Mouse (Mus musculus) heart, embryonic 12.5 days (tissue): ENCODE measurements around the gene Pga5. TPM values are rescaled to one million over a fixed set of nuclear protein-coding genes. Genes with fewer than 3 reads are reported as not detected.
A peak's percentile ranks its signal among the peaks of the same experiment; 100 is the strongest.

Experiments used
- ATAC-seq: fragments of 200-750 bp; cut with Nextera tagmentation; 2 replicates; pipeline ENCODE4 v1.8.0; 2017; ENCODE audit warnings: moderate TSS enrichment, moderate library complexity; ENCODE audit not compliant: insufficient number of reproducible peaks, low FRiP score
- H3K27ac ChIP-seq: fragments of 300-500 bp; sonication (generic); 2 replicates; pipeline ENCODE4 v1.5.1; 2016; ENCODE audit warnings: mild to moderate bottlenecking, moderate library complexity; ENCODE audit not compliant: poor library complexity, severe bottlenecking
- H3K27me3 ChIP-seq: fragments of 300-500 bp; sonication (generic); replicated peaks from 2 replicates; pipeline ENCODE4 v1.6.1; 2016; ENCODE audit warnings: mild to moderate bottlenecking, moderate library complexity
- H3K36me3 ChIP-seq: fragments of 300-500 bp; sonication (generic); 2 replicates; pipeline ENCODE4 v1.6.1; 2016; ENCODE audit warnings: mild to moderate bottlenecking, moderate library complexity
- H3K4me1 ChIP-seq: fragments of 300-500 bp; sonication (generic); replicated peaks from 2 replicates; pipeline ENCODE4 v1.6.1; 2016; ENCODE audit warnings: mild to moderate bottlenecking
- H3K4me2 ChIP-seq: fragments of 300-500 bp; sonication (generic); 2 replicates; pipeline ENCODE4 v1.6.1; 2016; ENCODE audit warnings: mild to moderate bottlenecking, moderate library complexity
- H3K4me3 ChIP-seq: fragments of 300-500 bp; sonication (generic); 2 replicates; pipeline ENCODE4 v1.5.1; 2016; ENCODE audit warnings: mild to moderate bottlenecking
- H3K9ac ChIP-seq: fragments of 300-500 bp; sonication (generic); 2 replicates; pipeline ENCODE4 v1.6.1; 2016; ENCODE audit warnings: mild to moderate bottlenecking, moderate library complexity
- H3K9me3 ChIP-seq: fragments of 300-500 bp; sonication (generic); replicated peaks from 2 replicates; pipeline ENCODE4 v1.6.1; 2016; ENCODE audit warnings: mild to moderate bottlenecking, moderate library complexity
- WGBS: fragments of 180-500 bp; shearing (Covaris S2); methylation state at CpG from one replicate; pipeline ENCODE4 v1.1.7; 2016; 5-methylcytosine and 5-hydroxymethylcytosine counted together
- polyA plus RNA-seq: library from polyadenylated mRNA; unstranded; fragments of >200 nt; fragmentation: Nextera tagmentation; extraction: Ambion mirVana; gene quantifications from 2 replicates; pipeline ENCODE4 v1.2.1, GENCODE M21; 2016

Gene Pga5
- polyA plus RNA-seq, 1 experiment from 2014 or later: not detected

DNA sequence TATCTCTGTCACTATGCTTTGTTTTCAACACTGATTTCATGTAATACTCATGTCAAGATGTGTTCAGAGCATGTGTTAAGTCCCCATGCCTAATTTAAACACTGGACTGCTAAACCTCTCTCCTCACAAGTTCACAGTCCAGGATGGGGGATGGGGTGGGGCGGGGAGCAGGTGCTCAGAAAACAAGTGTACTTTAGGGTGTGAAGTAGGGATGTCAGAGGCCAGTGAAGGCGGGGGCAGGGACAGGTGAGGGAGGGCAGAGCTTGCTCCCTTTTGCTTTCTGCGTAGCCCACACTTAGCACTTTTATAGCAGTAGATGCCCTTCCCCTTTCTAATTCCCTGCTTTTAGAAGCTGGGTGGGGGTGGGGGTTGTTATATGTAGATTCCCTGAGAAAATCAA, 12.8 kb downstream of the Pga5 start:
- no peak overlapping the region for H3K9ac ChIP-seq
- H3K4me2 ChIP-seq: no peak overlapping the region

GRCm38 (mm10) chr19:10662665-10663064, 15.2 kb downstream of the Pga5 start:
- H3K27ac ChIP-seq: 0 out of 2 replicates have a peak overlapping the region, but pooled peaks have one; percentile 1
- 51% methylated on average over 3 of the region's 3 CpGs for WGBS
- ATAC-seq: no peak
- no peaks in the 10 kb centered on the region for H3K9me3 ChIP-seq
- no peaks in the 10 kb centered on the region for H3K36me3 ChIP-seq
- no peak overlapping the region for H3K9ac ChIP-seq
- no peaks in the 10 kb centered on the region; the same call in 1 of the 2 replicates for H3K4me1 ChIP-seq
- no peak overlapping the region for H3K4me2 ChIP-seq
- H3K27me3 ChIP-seq: 0 out of 2 replicates have a peak, but pooled peaks cover 4% of the 10 kb centered on the region
- no peak overlapping the region for H3K4me3 ChIP-seq

More for the DNA sequence above, 12.8 kb downstream of the Pga5 start:
- Histone ChIP-seq H3K9me3 (no peaks in the 10 kb centered on the region), H3K27me3 (0 out of 2 replicates have a peak, but pooled peaks cover 4% of the 10 kb centered on the region), H3K27ac (no peak overlapping the region), H3K36me3 (no peaks in the 10 kb centered on the region), H3K4me3 (no peak overlapping the region), H3K4me1 (no peaks in the 10 kb centered on the region; the same call in 1 of the 2 replicates)
- WGBS: 62% methylated on average over 3 of the region's 3 CpGs
- ATAC-seq: no peak

- no peaks in the 10 kb centered on the region for H3K9me3 ChIP-seq
- 0 out of 2 replicates have a peak, but pooled peaks cover 4% of the 10 kb centered on the region for H3K27me3 ChIP-seq
- H3K27ac ChIP-seq: 0 out of 2 replicates have a peak overlapping the region, but pooled peaks have one; percentile 1
- no peak overlapping the region for H3K4me2 ChIP-seq
- no peaks in the 10 kb centered on the region for H3K36me3 ChIP-seq
- WGBS: 75% methylated on average over 2 of the region's 2 CpGs
- no peak overlapping the region for H3K9ac ChIP-seq
- peak; percentile 63 for ATAC-seq
- peaks cover 2% of the 10 kb centered on the region for H3K4me1 ChIP-seq
- H3K4me3 ChIP-seq: no peak overlapping the region
Measured at GRCm38 (mm10) chr19:10661919-10662318, 16.0 kb downstream of the Pga5 start.

DNA sequence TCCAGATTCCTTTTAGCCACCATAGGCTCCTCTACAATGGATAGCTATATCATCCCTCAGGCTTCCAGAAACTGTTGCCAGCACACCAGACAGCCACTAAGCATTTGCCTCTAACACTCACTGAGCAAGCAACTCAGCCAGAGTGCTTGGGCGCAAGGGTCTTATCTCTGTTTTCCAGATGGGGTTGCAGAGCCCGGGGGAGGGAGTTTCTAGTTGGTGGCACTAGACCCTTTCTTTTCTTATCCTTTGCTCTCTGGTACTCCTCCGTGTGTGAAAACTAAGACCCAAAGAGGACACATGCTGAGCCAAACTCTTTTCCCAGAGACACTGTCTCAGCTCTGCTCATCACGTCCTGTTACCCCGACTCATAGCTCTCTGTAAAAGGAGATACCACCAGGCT, 16.5 kb downstream of the Pga5 start:
- ATAC-seq: peak; percentile 91
- Histone ChIP-seq H3K4me1 (peaks cover 6% of the 10 kb centered on the region), H3K4me3 (no peak overlapping the region), H3K9me3 (no peaks in the 10 kb centered on the region), H3K9ac (no peak overlapping the region), H3K27ac (peak overlapping the region; percentile 39), H3K4me2 (no peak overlapping the region), H3K27me3 (0 out of 2 replicates have a peak, but pooled peaks cover 4% of the 10 kb centered on the region), H3K36me3 (no peaks in the 10 kb centered on the region)
- WGBS: 31% methylated on average over 5 of the region's 5 CpGs

DNA sequence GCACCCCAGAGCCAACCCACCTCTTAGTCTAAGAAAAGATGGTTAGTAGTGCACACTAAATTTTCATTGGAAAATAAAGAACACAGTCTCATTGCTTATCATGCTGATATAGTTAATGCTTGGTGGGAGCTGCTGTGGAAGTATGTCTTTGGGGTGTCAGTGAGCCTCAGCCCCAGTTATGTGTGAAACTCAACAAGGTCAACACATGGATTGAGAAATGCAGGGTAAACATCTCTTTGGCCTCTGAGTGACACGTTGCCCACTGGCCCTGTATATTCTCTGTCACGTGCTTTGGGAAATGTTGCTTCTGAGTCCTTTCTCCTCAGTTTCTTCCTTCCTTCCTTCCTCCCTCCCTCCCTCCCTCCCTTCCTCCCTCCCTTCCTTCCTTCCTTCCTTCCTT, 19.5 kb downstream of the Pga5 start:
- WGBS: 79% methylated on average over 2 of the region's 2 CpGs
- H3K36me3 ChIP-seq: no peaks in the 10 kb centered on the region
- H3K9ac ChIP-seq: no peak overlapping the region
- no peak for ATAC-seq
- H3K27me3 ChIP-seq: no peaks in the 10 kb centered on the region
- no peak overlapping the region for H3K4me3 ChIP-seq
- H3K27ac ChIP-seq: no peak overlapping the region
- no peaks in the 10 kb centered on the region for H3K9me3 ChIP-seq
- H3K4me1 ChIP-seq: peaks cover 8% of the 10 kb centered on the region
- H3K4me2 ChIP-seq: no peak overlapping the region

GRCm38 (mm10) chr19:10657742-10658141, 20.1 kb downstream of the Pga5 start:
- Histone ChIP-seq H3K4me1 (peaks cover 8% of the 10 kb centered on the region), H3K4me2 (no peak overlapping the region), H3K9me3 (no peaks in the 10 kb centered on the region), H3K9ac (no peak overlapping the region), H3K27ac (no peak overlapping the region), H3K4me3 (no peak overlapping the region), H3K27me3 (no peaks in the 10 kb centered on the region), H3K36me3 (no peaks in the 10 kb centered on the region)
- WGBS: 65% methylated on average over 5 of the region's 5 CpGs
- ATAC-seq: no peak

- Histone ChIP-seq H3K4me3 (no peak overlapping the region), H3K27ac (no peak overlapping the region), H3K9ac (no peak overlapping the region), H3K4me1 (peaks cover 8% of the 10 kb centered on the region), H3K36me3 (no peaks in the 10 kb centered on the region), H3K4me2 (no peak overlapping the region), H3K27me3 (no peaks in the 10 kb centered on the region), H3K9me3 (no peaks in the 10 kb centered on the region)
- WGBS: 61% methylated on average over 3 of the region's 3 CpGs
- ATAC-seq: no peak
Measured at GRCm38 (mm10) chr19:10656058-10656457, 21.8 kb downstream of the Pga5 start.

GRCm38 (mm10) chr19:10648156-10648555, 29.7 kb downstream of the Pga5 start:
- no peaks in the 10 kb centered on the region for H3K4me1 ChIP-seq
- no peak overlapping the region for H3K4me3 ChIP-seq
- no peak for ATAC-seq
- H3K27ac ChIP-seq: no peak overlapping the region
- no peak overlapping the region for H3K4me2 ChIP-seq
- H3K9ac ChIP-seq: no peak overlapping the region
- WGBS: 74% methylated on average over 8 of the region's 8 CpGs
- H3K9me3 ChIP-seq: no peaks in the 10 kb centered on the region
- peaks cover 3% of the 10 kb centered on the region; the same call in 1 of the 2 replicates for H3K27me3 ChIP-seq
- no peaks in the 10 kb centered on the region for H3K36me3 ChIP-seq

- no peak overlapping the region for H3K4me2 ChIP-seq
- WGBS: 89% methylated on average over 2 of the region's 2 CpGs
- no peak for ATAC-seq
Measured at GRCm38 (mm10) chr19:10645616-10646015, 32.3 kb downstream of the Pga5 start.

DNA sequence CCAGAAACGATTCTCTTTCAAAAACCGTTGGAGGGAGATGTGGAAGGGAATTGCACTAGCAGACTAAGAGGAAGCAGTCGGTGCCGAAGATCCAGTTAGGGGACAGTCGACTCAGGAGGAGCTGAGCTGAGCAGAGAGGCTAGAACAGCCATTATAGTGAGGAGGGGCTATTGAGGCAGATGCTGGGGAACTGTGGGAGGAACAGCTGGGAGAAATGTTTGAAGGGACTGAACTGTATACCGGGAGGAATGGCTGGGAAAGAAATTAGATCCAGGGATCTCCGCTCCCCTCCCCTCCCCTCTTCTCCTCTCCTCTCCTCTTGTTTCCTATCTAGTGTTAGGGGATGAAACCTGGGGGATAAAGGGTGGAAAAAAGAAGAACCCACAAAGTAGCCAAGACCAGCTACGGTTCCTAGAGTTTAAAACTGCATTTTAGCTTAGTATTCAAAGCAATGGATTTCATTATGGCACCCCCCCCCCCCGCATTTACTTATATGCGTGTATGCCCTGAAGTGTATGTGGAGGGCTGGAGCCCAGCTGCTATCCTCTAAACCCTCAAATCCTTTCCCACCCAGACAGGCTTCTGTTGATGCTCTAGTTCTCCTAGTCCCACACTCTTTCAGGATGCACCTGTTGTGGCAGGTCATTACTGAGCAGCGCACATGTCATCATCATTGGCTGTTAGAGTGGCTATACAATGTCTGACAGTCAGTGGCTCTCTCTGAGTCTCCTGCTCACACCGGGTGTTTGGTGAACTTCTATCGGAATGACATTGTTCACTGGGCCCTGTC, 37.1 kb downstream of the Pga5 start:
- H3K27me3 ChIP-seq: peaks cover 7% of the 10 kb centered on the region
- no peak overlapping the region for H3K9ac ChIP-seq
- no peak overlapping the region for H3K27ac ChIP-seq
- H3K4me3 ChIP-seq: no peak overlapping the region
- ATAC-seq: no peak
- no peaks in the 10 kb centered on the region for H3K36me3 ChIP-seq
- H3K9me3 ChIP-seq: no peaks in the 10 kb centered on the region
- H3K4me2 ChIP-seq: peak overlapping the region; percentile 33
- peaks cover 6% of the 10 kb centered on the region; the same call in 1 of the 2 replicates for H3K4me1 ChIP-seq
- WGBS: 50% methylated on average over 13 of the region's 13 CpGs

More at GRCm38 (mm10) chr19:10645616-10646015, 32.3 kb downstream of the Pga5 start:
- H3K36me3 ChIP-seq: no peaks in the 10 kb centered on the region
- no peaks in the 10 kb centered on the region for H3K9me3 ChIP-seq
- no peak overlapping the region for H3K9ac ChIP-seq
- H3K4me3 ChIP-seq: no peak overlapping the region
- H3K27me3 ChIP-seq: peaks cover 10% of the 10 kb centered on the region
- no peak overlapping the region for H3K27ac ChIP-seq
- no peaks in the 10 kb centered on the region for H3K4me1 ChIP-seq

GRCm38 (mm10) chr19:10640080-10640479, 37.8 kb downstream of the Pga5 start:
- Histone ChIP-seq H3K9ac (no peak overlapping the region), H3K4me1 (peaks cover 11% of the 10 kb centered on the region), H3K9me3 (no peaks in the 10 kb centered on the region), H3K36me3 (no peaks in the 10 kb centered on the region), H3K27me3 (peaks cover 7% of the 10 kb centered on the region), H3K4me3 (no peak overlapping the region), H3K27ac (no peak overlapping the region), H3K4me2 (peak overlapping the region; percentile 33)
- no peak for ATAC-seq
- 2% methylated on average over 5 of the region's 5 CpGs for WGBS
